Mouse (Mus musculus): Measurements from ENCODE around the gene 2310034G01Rik.

DNA sequence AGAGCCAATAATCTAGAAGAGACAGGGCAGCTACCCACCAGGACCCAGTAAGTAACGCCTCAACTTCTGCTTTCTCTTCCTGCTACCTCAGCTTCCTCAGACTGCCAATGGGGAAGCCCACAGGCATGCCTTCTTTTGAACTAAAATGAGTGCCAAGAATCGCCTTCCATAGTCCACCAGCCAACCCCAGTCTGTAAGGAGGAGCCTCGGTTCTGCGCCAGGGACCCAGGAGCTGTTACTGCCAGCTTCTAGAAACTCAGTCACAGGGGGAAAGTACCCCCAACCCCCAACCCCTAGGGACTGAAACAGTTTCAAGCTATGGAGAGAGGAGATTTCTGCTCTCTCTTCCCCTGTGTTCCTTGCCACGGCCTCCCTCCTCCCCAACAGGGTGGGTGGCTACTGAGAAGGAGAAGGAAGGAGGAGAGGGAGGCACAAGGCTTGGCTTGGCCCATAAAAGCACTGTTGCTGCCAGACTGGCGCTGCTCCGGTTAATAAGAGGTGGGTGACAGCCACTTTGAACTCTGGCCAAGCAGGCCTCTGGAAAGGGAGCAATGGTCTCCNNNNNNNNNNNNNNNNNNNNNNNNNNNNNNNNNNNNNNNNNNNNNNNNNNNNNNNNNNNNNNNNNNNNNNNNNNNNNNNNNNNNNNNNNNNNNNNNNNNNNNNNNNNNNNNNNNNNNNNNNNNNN lies 10.7 kb downstream of the 2310034G01Rik start:
- TF ChIP-seq ZC3H11A (IDR thresholded peaks at IDR 0.05; ENCODE audit: borderline replicate concordance, low read depth, low read length) (no peak), ZNF384 (IDR thresholded peaks at IDR 0.05; ENCODE audit: low read depth, low read length) (no peak), HCFC1 (IDR thresholded peaks at IDR 0.05; ENCODE audit: borderline replicate concordance, insufficient read depth, low read length) (no peak), CHD2 (IDR thresholded peaks at IDR 0.05; ENCODE audit: low read depth, low read length) (no peak)

Data from ES-E14 (cell line).